Mouse (Mus musculus) ovary, adult 18-20 months (tissue): ENCODE results near the gene Rbbp6.

ENCODE experiments used
- DNase-seq: peaks from one replicate; pipeline ENCODE4 v3.0.0; 2022; ENCODE audit warnings: low spot score, mixed read lengths

The Rbbp6 gene

GRCm38 (mm10) chr7:122965386-122965785 is at the start of gene Rbbp6:
Gene Rbbp6 (plus strand): TSS chr7:122965686.
- DNase-seq = no peak

DNA sequence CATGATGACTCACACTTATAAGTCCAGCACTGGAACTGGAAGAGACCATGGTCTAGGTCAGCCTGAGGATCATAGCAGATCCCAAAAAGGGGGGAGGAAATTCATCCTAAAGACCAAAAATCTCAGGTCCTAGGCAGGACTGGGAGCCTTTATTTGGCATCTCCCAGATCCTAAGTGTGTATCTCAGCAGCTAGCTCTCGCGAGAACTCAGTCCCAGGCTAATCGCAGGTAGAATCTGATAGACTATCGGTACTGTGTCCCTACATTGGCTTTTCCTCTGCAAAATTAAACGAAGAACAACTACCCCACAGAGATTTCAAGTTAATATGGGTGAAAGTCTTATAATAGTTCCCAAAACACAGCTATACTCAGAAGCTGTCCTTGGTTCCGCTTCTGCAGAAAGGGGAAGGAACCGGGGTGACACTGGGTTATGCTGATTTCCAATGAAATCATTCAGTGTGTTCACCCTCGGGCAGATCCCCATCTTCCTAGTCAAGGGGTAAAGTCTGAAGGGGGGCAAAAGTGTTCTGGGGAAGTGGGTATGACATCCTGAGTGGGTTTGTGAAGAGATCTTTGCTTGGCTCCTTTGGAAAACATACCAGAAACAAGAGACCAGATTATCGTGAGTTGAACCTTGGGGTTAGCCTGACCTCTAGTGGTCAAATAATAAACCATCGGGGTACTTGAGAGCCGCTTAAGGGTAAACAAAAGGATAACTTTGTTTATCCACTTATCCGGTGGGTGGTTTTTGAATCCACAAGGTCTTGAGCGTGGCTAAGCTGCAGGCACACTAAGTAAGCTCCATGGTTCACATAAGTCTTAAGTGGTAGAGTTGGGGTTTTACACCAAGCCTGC is 45.5 kb upstream of the Rbbp6 start:
- DNase-seq = no peak

- no peak for DNase-seq
Measured at GRCm38 (mm10) chr7:122921537-122921936, 43.9 kb upstream of the Rbbp6 start.

- no peak for DNase-seq
Measured at GRCm38 (mm10) chr7:122924256-122924655, 41.2 kb upstream of the Rbbp6 start.

DNA sequence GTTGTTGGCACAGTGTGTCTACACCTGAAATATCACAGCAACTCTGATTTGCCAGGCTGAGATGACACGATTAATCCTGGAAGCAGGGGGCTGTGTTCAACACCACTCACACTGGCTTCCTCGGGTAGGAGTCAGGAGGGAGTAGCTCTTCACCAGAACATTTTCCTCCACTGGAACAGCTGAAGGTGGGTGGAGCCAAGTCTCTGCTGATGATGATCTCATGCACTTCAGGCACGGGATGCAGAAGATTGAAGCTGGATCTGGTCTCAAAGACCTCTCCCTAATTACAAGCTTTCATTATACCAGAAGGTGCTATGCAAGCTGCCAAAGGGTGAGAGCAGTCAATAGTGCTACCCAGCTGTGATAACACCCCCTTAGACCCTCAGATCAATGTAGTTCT is 35.0 kb upstream of the Rbbp6 start:
- DNase-seq = no peak

DNA sequence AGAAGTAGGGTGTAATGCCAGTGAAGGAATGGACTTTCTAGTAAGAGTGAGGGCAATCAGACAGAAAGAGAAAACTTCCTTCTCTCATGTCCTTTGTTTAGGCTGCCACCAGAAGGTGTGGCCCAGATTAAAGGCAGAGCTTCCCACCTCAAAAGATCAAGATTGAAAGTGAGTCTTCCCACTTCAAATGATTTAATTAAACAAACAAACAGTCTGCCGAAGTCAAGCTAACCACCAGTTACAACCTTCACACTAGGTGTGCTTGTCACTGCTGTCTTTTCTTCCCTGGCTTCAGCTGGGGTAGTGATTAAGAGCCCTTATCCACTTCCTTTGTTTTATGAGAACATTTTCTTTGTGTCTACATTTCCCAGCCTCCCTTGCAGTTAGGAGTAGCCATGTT is 33.3 kb upstream of the Rbbp6 start:
- DNase-seq = no peak

DNA sequence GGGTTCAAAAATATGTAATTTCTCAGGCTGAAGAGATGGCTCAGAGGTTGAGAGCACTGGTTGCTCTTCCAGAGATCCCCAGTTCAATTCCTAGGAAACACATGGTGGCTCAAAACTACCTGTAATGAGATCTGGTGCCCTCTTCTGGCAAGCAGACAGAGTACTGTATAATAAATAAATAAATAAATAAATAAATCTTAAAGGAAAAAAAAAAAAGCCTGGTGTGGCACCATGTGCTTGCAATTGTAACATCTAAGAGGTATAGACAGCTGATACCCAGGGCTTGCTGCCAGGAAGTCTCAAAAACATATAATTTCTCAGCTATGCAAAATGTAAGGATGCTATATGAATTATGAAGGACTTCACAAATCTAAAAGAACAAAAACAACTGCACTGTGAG is 28.9 kb upstream of the Rbbp6 start:
- DNase-seq = no peak

DNA sequence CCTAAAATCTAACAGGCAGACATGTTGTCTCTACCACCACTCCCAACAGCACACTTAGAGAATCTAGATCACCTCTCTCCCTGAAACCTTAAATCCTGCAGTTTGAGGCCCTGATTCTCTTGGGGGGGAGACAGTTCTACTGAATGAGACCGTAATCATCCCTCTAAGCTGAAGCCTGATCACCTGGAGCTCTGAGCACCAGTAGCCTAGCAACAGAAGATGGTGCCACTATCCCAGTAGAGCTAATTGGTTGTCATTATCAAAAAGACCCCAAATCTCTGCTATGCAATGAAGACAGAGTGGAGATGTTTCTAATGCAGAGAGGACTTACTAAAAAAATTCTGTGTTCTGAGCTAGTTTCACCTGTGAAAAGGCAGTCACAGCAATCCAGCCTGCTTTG is 27.3 kb upstream of the Rbbp6 start:
- no peak for DNase-seq

DNA sequence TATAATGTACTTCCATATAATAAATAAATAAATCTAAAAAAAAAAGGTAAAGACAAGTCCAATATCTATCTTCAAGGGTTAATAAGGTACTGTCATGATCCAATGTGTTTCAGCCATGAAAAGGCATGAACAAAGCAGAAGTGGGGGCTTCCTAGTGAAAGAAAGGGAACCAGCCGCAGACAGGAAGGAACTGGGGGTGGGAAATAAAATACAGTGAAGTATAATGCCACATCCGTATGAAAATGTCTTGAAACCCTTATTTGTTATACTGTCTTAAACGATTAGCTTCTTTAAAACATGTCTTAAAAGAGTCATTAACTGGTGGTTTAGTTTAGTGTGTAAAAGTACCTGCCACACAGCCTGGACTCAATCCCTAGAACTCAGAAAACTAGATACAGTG is 26.3 kb upstream of the Rbbp6 start:
- DNase-seq = no peak

- no peak for DNase-seq
Measured at GRCm38 (mm10) chr7:122940371-122941075, 25.0 kb upstream of the Rbbp6 start.

DNA sequence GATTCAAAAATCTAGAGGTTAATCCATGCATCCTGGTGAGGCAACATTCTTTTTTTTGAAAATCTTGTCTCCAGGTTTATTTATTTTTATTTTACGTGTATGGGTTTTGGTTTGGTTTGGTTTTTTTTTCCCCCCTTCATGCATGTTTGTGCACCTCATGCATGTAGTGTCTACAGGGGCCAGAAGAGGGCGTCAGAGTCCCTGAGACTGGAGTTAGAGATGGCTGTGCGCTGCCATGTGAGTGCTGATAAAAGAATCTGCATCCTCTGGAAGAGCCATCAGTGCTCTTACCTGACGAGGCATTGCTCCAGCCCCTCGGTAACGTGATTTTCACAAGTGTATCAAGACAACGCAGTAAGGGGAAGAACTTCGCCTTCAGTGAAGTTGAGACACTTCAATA is 23.4 kb upstream of the Rbbp6 start:
- no peak for DNase-seq

DNA sequence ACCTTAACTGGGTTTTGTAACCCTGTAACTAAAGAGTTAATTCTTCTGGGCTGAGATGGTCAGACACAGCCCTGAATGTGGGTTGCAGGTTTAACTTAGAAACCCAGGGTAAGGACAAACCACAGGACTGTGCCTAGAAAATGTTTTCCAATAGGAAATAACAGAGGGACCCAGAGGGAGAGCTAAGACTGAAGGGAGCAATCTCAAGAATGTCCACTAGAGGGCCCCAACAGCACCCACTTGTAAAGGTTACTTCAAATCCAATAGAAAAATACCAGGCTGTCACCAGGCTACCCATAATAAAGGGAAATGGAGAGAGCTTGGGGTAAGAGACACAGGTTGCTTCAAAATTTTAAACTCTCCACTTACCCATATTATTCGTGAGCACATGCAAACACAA is 20.3 kb upstream of the Rbbp6 start:
- DNase-seq = peak; percentile 40

DNA sequence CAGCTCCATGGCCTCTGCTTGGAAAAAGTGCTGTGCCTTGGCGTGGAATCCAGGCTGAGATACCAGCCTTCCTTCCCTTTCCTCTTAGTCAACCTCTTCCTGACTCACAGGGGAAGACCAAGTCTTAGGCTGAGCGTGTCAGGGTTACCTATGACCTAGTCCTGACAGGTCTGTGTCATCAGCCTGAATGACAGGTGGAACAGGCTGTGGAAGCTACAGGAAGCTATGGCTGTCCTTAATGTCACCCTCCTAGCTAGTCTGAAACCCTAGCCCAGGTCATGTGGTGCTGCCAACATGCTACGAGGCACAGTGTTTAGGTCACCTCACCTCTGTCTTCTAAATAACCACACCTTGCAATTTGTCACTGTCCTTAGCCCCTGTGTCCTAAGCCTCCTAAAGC is 16.2 kb upstream of the Rbbp6 start:
- DNase-seq = no peak

GRCm38 (mm10) chr7:122951464-122951863 is 14.0 kb upstream of the Rbbp6 start:
- no peak for DNase-seq

GRCm38 (mm10) chr7:122952066-122952465 is 13.4 kb upstream of the Rbbp6 start:
- DNase-seq = peak; percentile 70

DNA sequence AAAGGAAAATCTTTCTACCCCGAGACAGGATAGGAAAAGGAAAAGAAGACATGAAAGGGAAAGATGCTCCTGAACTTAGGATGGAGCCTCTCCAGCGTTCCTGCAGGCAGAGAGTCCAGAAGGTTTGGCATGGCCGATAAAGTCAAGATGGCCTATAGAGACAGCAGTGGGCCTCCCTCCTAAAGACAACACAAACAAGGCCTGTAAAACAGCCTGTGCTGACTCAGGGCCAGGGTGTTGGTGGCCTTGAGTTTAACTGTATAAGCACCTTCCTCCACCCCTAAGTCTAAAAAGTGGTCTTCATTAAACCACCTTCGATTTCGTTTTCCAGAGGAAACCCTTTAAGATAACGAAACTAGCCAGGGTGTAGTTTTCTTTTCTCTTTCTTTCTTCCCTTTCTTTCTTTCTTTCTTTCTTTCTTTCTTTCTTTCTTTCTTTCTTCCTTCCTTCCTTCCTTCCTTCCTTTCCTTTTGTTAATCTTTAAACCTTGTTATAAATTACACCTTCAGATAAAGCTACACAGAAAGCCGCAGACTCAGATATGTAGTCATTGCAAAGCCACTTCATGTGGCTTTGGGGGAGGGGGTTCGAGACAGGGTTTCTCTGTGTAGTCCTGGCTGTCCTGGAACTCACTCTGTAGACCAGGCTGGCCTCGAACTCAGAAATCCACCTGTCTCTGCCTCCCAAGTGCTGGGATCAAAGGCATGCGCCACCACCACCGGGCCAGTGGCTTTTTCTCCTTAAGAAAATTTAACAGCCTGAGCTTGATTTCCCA is 10.8 kb upstream of the Rbbp6 start:
- no peak for DNase-seq

DNA sequence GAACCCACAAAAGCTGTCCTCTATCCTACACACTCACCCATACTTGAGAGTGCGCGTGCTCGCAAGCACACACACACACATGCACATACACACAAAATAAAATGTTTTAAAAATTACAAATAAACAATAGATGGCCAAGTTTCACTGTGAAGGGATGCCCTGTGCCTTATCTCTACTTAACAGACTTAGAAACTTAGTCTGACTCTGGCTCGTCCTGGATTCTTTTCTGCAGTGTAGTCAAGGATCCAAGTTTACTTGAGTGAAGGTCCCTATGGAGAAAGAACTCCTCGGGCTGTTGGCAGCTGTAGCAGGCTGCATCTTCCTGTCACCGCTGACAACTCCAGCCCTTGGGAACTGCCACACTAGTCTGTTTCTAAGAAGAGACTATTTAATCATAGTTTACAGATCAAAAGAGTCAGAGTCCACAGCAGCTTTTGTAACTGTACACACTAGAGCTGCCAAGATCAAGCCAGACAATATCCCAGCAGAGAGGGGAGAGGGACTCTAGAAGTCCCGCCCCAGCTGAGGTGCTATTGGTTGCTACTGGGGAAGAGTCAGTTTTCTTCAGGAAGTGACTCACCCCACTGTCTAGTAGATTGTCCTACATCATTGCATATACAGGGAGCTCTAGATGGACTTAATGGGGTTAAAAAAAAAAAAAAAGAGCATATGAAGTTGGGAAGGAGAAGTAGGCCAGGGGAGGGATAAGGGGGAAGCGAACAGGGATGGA is 10.1 kb upstream of the Rbbp6 start:
- DNase-seq = peak; percentile 37

GRCm38 (mm10) chr7:122968751-122969150 is 3.3 kb downstream of the Rbbp6 start:
- no peak for DNase-seq

DNA sequence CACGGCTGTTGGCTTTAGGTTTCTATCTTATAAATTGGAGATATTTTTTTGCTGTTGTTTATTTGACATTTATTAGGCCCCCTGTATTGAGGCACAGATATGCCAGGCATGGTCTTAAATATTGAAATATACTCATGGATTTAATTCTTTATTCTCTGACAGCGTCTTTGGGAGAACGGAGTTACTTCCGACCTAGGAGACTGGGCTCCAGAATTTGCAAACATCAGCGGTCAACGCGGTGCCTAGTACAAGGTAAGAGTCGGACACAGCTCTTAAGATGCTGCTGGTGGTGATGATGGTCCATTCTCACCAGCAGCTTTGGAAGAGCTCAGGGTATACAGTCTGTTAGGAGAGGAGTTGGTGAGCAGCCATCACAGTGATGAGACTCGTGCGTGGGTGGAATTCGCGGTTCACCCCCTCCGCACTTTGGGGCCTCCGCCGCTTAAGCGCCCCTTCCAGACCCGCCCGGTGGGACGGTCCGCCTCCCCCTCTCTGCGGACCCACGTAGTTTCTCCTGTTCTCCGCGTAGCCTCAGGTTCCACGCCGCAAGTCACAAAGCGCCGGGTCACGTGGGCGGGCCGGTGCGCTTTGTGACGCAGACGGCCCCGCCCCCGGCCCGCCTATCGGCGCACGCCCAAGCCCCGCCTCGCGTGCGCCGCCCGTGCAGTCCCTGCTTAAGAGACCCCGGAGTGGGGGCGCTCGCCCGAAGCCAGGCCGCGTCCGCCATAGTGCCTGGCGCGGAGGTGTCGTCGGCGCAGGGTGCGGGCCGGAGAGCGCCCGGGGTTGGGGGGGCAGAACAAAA is 3.9 kb downstream of the Rbbp6 start:
- DNase-seq = peak; percentile 86

DNA sequence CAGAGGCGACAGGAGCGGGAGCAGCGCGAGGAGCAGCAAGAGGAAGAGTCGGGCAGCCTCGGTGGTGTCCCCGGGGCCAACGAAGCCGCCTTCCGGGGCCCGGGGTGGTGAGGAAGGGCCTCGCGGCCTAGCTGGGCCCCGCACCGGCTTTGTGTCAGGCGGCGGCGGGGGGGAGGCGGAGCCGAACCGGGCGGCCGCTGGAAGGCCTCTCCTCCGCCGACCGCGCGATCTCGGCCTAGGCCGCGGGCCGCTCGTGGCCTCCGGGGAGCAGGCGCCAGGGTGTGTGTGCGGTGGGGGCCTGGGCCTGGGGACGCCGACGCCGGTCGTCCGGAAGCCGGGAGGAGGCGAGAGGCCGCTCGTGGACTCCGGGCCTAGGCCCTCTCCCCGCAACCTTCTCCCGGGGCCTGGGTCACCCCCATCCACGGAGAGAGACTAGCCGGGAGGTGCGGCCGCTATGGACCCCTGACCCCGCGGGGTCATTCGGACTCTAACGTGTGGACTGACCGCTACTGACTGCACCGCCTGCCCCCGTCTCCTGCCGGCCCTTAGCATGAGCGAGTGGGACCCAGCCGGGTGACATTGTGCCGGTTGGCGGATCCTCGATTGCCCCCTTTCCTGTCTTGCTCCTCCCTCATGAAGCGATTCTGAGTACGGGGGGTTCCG is 4.8 kb downstream of the Rbbp6 start:
- peak; percentile 30 for DNase-seq
